Mouse (Mus musculus) ES-Bruce4 (cell line): ENCODE measurements at regions not wholly inside any gene's neighbourhood (a gene's known extent, or its start where the extent isn't known, plus 50 kb on each side); places are given as distances from the start of the nearest gene placed in this dataset.

Source experiments
- CTCF ChIP-seq: IDR thresholded peaks from one replicate; pipeline ENCODE4 v1.8.1; 2011; ENCODE audit warnings: low read depth, low read length
- POLR2A ChIP-seq: IDR thresholded peaks from one replicate; pipeline ENCODE4 v1.8.1; 2011; ENCODE audit warnings: low read length; ENCODE audit not compliant: insufficient read depth

DNA sequence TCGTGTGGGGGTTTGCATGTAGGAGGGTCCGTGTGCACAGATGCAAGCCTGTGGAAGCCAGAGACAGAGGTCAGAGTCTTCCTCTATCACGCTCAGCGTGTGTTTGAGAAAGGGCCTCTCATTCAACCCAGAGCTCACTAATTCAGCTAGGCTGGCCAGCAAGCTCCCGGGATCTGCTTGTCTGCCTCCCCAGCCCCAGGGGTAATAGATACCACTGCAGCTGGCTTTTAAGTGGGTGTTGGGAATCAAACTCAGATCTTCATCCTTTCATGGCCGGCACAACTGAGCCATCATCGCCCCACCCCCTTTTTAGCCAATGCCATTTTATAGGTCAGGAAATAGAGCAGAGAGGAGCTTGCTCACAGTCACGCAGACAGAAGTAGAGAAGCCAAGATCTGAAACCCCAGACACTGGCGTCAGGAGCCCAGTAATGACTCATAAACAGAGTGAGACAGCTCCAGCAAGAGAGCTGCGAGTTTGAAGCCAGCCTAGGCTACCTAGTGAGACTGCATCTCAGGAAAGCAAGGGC, 80.3 kb downstream of the 1700001O22Rik start:
- TF ChIP-seq POLR2A (no peak), CTCF (no peak)
